ENCODE assay signal across 9 mouse cellular contexts in genomic region chr14:105851359-105852067, GRCm38 (mm10). TPM values are rescaled to one million over a fixed set of nuclear protein-coding genes. Genes with fewer than 3 reads are reported as not detected.
DNase-seq lines count a peak whose midpoint lies in the region; ATAC-seq lines count a peak whose summit lies in the region.
"Had no signal": no experiment of that assay in that cellular context is flagged by ENCODE, and none has a peak within 500 bp of the region (broad histone marks: within the 10 kb centered on the region; RNA-seq: fewer than 3 reads in every experiment).

No protein-coding gene starts in this region.

- H3K4me3 ChIP-seq in neural tube, embryonic 15.5 days (replicated peaks), result no peak overlapping the region
- H3K4me3 ChIP-seq in forebrain, embryonic 10.5 days, result peak overlapping the region; percentile 19; the same call in 1 of the 2 replicates
- no peak overlapping the region for H3K4me3 ChIP-seq in macrophage (ENCODE audit: inconsistent target)
- no peak overlapping the region for H3K4me3 ChIP-seq in stomach, embryonic 16.5 days (replicated peaks; ENCODE audit: low read length)

- no peaks in the 10 kb centered on the region; the same call in 1 of the 2 replicates for H3K27me3 ChIP-seq in neural tube, embryonic 15.5 days (replicated peaks)
- H3K27me3 ChIP-seq in forebrain, embryonic 10.5 days (ENCODE audit: poor library complexity, severe bottlenecking), result peaks cover 52% of the 10 kb centered on the region
- no peaks in the 10 kb centered on the region for H3K27me3 ChIP-seq in stomach, embryonic 16.5 days (ENCODE audit: control insufficient read depth, insufficient read depth, low read length)

- no peak overlapping the region for H3K9ac ChIP-seq in neural tube, embryonic 15.5 days (replicated peaks)
- H3K9ac ChIP-seq in stomach, embryonic 16.5 days (ENCODE audit: low read length), result no peak overlapping the region

- H3K79me2 ChIP-seq in macrophage (ENCODE audit: inconsistent target), result no peaks in the 10 kb centered on the region

- ATAC-seq in neural tube, embryonic 15.5 days (ENCODE audit: low FRiP score), result no peak
- ATAC-seq in stomach, embryonic 16.5 days (ENCODE audit: insufficient read depth, low FRiP score), result no peak
- no peak for ATAC-seq in megakaryocyte-erythroid progenitor cell, adult 5-6 weeks (replicated peaks; ENCODE audit: low FRiP score, low TSS enrichment, poor library complexity, severe bottlenecking)

- no peaks in the 10 kb centered on the region for H3K4me1 ChIP-seq in neural tube, embryonic 15.5 days
- peaks cover 32% of the 10 kb centered on the region for H3K4me1 ChIP-seq in forebrain, embryonic 10.5 days
- H3K4me1 ChIP-seq in stomach, embryonic 16.5 days (ENCODE audit: control insufficient read depth, insufficient read depth, low read length), result no peaks in the 10 kb centered on the region; the same call in 1 of the 2 replicates

- DNase-seq in neural tube, embryonic 10.5 days (ENCODE audit: extremely low spot score, low spot score), result peak; percentile 45
- DNase-seq in forebrain, embryonic 10.5 days (ENCODE audit: extremely low spot score, low spot score), result peak; percentile 71
- no peak for DNase-seq in B cell, adult 2 months
- DNase-seq in frontal cortex, postnatal 36 days (ENCODE audit: low spot score in 2 of 2), result no peak
- DNase-seq: heart, adult 18-20 months had no signal

- no peak overlapping the region for H3K27ac ChIP-seq in neural tube, embryonic 15.5 days (replicated peaks)
- peak overlapping the region; percentile 81 for H3K27ac ChIP-seq in forebrain, embryonic 10.5 days
- peak overlapping the region; percentile 83 for H3K27ac ChIP-seq in macrophage
- H3K27ac ChIP-seq in stomach, embryonic 16.5 days (ENCODE audit: low read length), result peak overlapping the region; percentile 37

- 5% methylated on average over 7 of the region's 7 CpGs for WGBS in neural tube, embryonic 15.5 days
- WGBS in forebrain, embryonic 10.5 days, result 7% methylated on average over 7 of the region's 7 CpGs
- WGBS in macrophage (ENCODE audit: missing documents), result 5% methylated on average over 7 of the region's 7 CpGs
- WGBS in stomach, embryonic 16.5 days, result 24% methylated on average over 7 of the region's 7 CpGs

- H3K4me2 ChIP-seq in neural tube, embryonic 15.5 days, result no peak overlapping the region
- H3K4me2 ChIP-seq in stomach, embryonic 16.5 days (ENCODE audit: low read depth, low read length), result no peak overlapping the region

- H3K9me3 ChIP-seq in neural tube, embryonic 15.5 days (replicated peaks), result no peaks in the 10 kb centered on the region
- H3K9me3 ChIP-seq in forebrain, embryonic 10.5 days, result no peaks in the 10 kb centered on the region
- H3K9me3 ChIP-seq in stomach, embryonic 16.5 days (replicated peaks; ENCODE audit: control insufficient read depth, low read length), result no peaks in the 10 kb centered on the region

- no peaks in the 10 kb centered on the region for H3K36me3 ChIP-seq in neural tube, embryonic 15.5 days
- H3K36me3 ChIP-seq in forebrain, embryonic 10.5 days (replicated peaks), result no peaks in the 10 kb centered on the region
- H3K36me3 ChIP-seq in macrophage (ENCODE audit: inconsistent target), result no peaks in the 10 kb centered on the region
- H3K36me3 ChIP-seq in stomach, embryonic 16.5 days (ENCODE audit: control insufficient read depth, insufficient read depth, low read length), result no peaks in the 10 kb centered on the region

RNA-seq across cellular contexts. Expression of gene Spry2, which starts 45.1 kb away (rescaled TPM):
- polyA plus RNA-seq in neural tube, embryonic 15.5 days (2015; fragmentation: Nextera tagmentation; extraction: Ambion mirVana), result 34.5 and 38.6 TPM in 2 replicates
- 24.7 and 27.6 TPM in 2 replicates for polyA plus RNA-seq in forebrain, embryonic 10.5 days (2016; fragmentation: Nextera tagmentation; extraction: Ambion mirVana)
- 10 to 100 TPM in 1 of 26 experiments, 1 to 10 TPM in 25; 1.1 to 13.1 (median 3.9) TPM for total RNA-seq in macrophage (2018; cell fraction: chromatin; rRNA removed)
- 10 to 100 TPM in 3 of 26 experiments, 1 to 10 TPM in 23; 1.3 to 14.4 (median 4.5) TPM for total RNA-seq in macrophage (2018; cell fraction: cytosol; rRNA removed)
- 10 to 100 TPM in 7 of 26 experiments, 1 to 10 TPM in 19; 3.2 to 23.0 (median 5.9) TPM for total RNA-seq in macrophage (2018; cell fraction: nucleus; rRNA removed)
- polyA plus RNA-seq in macrophage (2018), result 2.3 to 14.3 TPM (median 3.0 TPM) in 3 replicates
- 45.1 and 47.5 TPM in 2 replicates for polyA plus RNA-seq in stomach, embryonic 16.5 days (2015; fragmentation: Nextera tagmentation; extraction: Ambion mirVana)
- 4.5 and 5.1 TPM in 2 replicates for total RNA-seq in megakaryocyte-erythroid progenitor cell, adult 5-6 weeks (2014; fragmentation: Nextera tagmentation)
- 4.7 and 7.1 TPM in 2 replicates for total RNA-seq in megakaryocyte-erythroid progenitor cell, adult 5-6 weeks (2017)

Comparison
In these comparisons a context has a peak if more than half of its experiments do, and no peak if none do; other contexts are left out.
1. DNase-seq: peak in neural tube, embryonic 10.5 days (single experiment) and forebrain, embryonic 10.5 days (single experiment); none in B cell, adult 2 months (0 of 2) and frontal cortex, postnatal 36 days (0 of 2).